Mouse (Mus musculus) small intestine, adult 2 months (tissue): ENCODE measurements around the gene Atp1a3.

Source experiments
- CTCF ChIP-seq: fragments of 200-500 bp; IDR thresholded peaks from 2 replicates; pipeline ENCODE4 v1.5.1; 2012; ENCODE audit warnings: low read depth, mild to moderate bottlenecking, control low read depth, inconsistent platforms, low read length, moderate library complexity, mixed read lengths; ENCODE audit not compliant: insufficient replicate concordance, insufficient read length; ENCODE audit errors: extremely low read depth
- POLR2A ChIP-seq: fragments of 200-500 bp; IDR thresholded peaks from 2 replicates; pipeline ENCODE4 v1.6.1; 2012; ENCODE audit warnings: low read depth, mild to moderate bottlenecking, control low read depth, inconsistent platforms, low read length, moderate library complexity

GRCm38 (mm10) chr7:24980439-24980838 lies 25.3 kb downstream of the Atp1a3 start:
- no peak for TF ChIP-seq CTCF
- no peak for TF ChIP-seq POLR2A
